Mouse (Mus musculus) cortical plate, adult 2 months (tissue): ENCODE data around the gene Ecsit.

Source experiments
- CTCF ChIP-seq: fragments of 200-500 bp; IDR thresholded peaks from 2 replicates; pipeline ENCODE4 v1.5.1; 2011; ENCODE audit warnings: mild to moderate bottlenecking, control low read depth, low read length; ENCODE audit not compliant: insufficient read depth; ENCODE audit errors: extremely low read depth
- POLR2A ChIP-seq: fragments of 200-500 bp; IDR thresholded peaks from 2 replicates; pipeline ENCODE4 v1.6.1; 2011; ENCODE audit warnings: mild to moderate bottlenecking, low read length, control low read depth; ENCODE audit not compliant: insufficient read depth; ENCODE audit errors: extremely low read depth

- TF ChIP-seq CTCF: no peak
- peak; percentile 90 for TF ChIP-seq POLR2A
Observed at GRCm38 (mm10) chr9:22051958-22052254, 33.3 kb downstream of the Ecsit start, which contains the start of gene Elavl3.
